Mouse (Mus musculus) MEL (cell line): ENCODE measurements at regions not wholly inside any gene's neighbourhood (a gene's known extent, or its start where the extent isn't known, plus 50 kb on each side); places are given as distances from the start of the nearest gene placed in this dataset.
"Not testable (repeated sequence)": the region's sequence is repeated elsewhere in the genome, so short reads cannot be mapped to it uniquely, and the experiment has no call there.

Experiments used
- DNase-seq: peaks from one replicate; pipeline ENCODE4 v3.0.0; 2011; ENCODE audit warnings: low read depth, low spot score
- H3K27ac ChIP-seq: 2 replicates; pipeline ENCODE4 v1.5.1; 2012; ENCODE audit warnings: low read depth, mild to moderate bottlenecking, control low read depth, low read length, moderate library complexity; ENCODE audit not compliant: control insufficient read depth
- H3K27me3 ChIP-seq, 2 experiments: fragments of 150-350 bp in 1 of 2; sonication (generic) in 1 of 2; 2 replicates each; pipeline ENCODE4 v1.6.1; 2012; ENCODE audit warnings: low read length in 2 of 2, mild to moderate bottlenecking in 2 of 2, improper control_type of control experiment in 1 of 2, moderate library complexity in 1 of 2; ENCODE audit not compliant: insufficient read depth in 2 of 2, control insufficient read depth in 1 of 2
- H3K36me3 ChIP-seq, 2 experiments: 2 replicates each; pipeline ENCODE4 v1.6.1; 2012 to 2014; ENCODE audit warnings: low read length in 2 of 2, improper control_type of control experiment in 1 of 2, inconsistent platforms in 1 of 2, mild to moderate bottlenecking in 1 of 2; ENCODE audit not compliant: insufficient read depth in 2 of 2, control insufficient read depth in 1 of 2
- H3K4me1 ChIP-seq, 2 experiments: fragments of 150-350 bp in 1 of 2; sonication (generic) in 1 of 2; 2 replicates each; pipeline ENCODE4 v1.6.1; 2012; ENCODE audit warnings: low read length in 2 of 2, improper control_type of control experiment in 1 of 2, mild to moderate bottlenecking in 1 of 2; ENCODE audit not compliant: insufficient read depth in 2 of 2, control insufficient read depth in 1 of 2
- H3K4me3 ChIP-seq, 2 experiments: fragments of 150-350 bp in 1 of 2; sonication (generic) in 1 of 2; 2 replicates each; pipeline ENCODE4 v1.5.1; 2012; ENCODE audit warnings: low read depth in 2 of 2, low read length in 2 of 2, mild to moderate bottlenecking in 2 of 2, moderate library complexity in 2 of 2, control low read depth in 1 of 2, improper control_type of control experiment in 1 of 2; ENCODE audit not compliant: control insufficient read depth in 1 of 2, insufficient read depth in 1 of 2
- H3K79me2 ChIP-seq: 2 replicates; pipeline ENCODE4 v1.6.1; 2012; ENCODE audit warnings: mild to moderate bottlenecking, low read length, moderate library complexity; ENCODE audit not compliant: control insufficient read depth, poor library complexity, insufficient read depth
- H3K9ac ChIP-seq: 2 replicates; pipeline ENCODE4 v1.6.1; 2012; ENCODE audit warnings: low read depth, mild to moderate bottlenecking, control low read depth, low read length, moderate library complexity; ENCODE audit not compliant: control insufficient read depth, poor library complexity, severe bottlenecking
- H3K9me3 ChIP-seq: fragments of 150-350 bp; sonication (generic); replicated peaks from 2 replicates; pipeline ENCODE4 v1.6.1; 2012; ENCODE audit warnings: mild to moderate bottlenecking, low read length, improper control_type of control experiment, moderate library complexity; ENCODE audit not compliant: insufficient read depth

GRCm38 (mm10) chrX:170876616-170877015, 204.2 kb downstream of the Asmt start:
- not testable (repeated sequence) for H3K4me3 ChIP-seq, H3K79me2 ChIP-seq, H3K36me3 ChIP-seq, H3K27me3 ChIP-seq, DNase-seq, H3K9ac ChIP-seq, H3K9me3 ChIP-seq, H3K4me1 ChIP-seq, H3K27ac ChIP-seq

GRCm38 (mm10) chrX:170880864-170881263, 208.4 kb downstream of the Asmt start:
- H3K27me3 ChIP-seq, H3K79me2 ChIP-seq, H3K36me3 ChIP-seq, H3K4me3 ChIP-seq, H3K9ac ChIP-seq, H3K4me1 ChIP-seq, H3K27ac ChIP-seq, DNase-seq, H3K9me3 ChIP-seq: not testable (repeated sequence)
